Mouse (Mus musculus): ENCODE measurements at regions not wholly inside any gene's neighbourhood (a gene's known extent, or its start where the extent isn't known, plus 50 kb on each side); places are given as distances from the start of the nearest gene placed in this dataset.

GRCm38 (mm10) chr1:164631679-164632078, 164.8 kb upstream of the Dpt start:
- DNase-seq (ENCODE audit: low spot score in 2 of 2) = no peak

GRCm38 (mm10) chr1:164628840-164629239, 167.6 kb upstream of the Dpt start:
- no peak for DNase-seq (ENCODE audit: low spot score in 2 of 2)

- no peak for DNase-seq (ENCODE audit: low spot score in 2 of 2)
These were observed 164.8 kb upstream of the Atp1b1 start for GRCm38 (mm10) chr1:164622946-164623345.

- DNase-seq (ENCODE audit: low spot score in 2 of 2) = no peak
These were observed 164.3 kb upstream of the Atp1b1 start for GRCm38 (mm10) chr1:164622417-164622816.

DNA sequence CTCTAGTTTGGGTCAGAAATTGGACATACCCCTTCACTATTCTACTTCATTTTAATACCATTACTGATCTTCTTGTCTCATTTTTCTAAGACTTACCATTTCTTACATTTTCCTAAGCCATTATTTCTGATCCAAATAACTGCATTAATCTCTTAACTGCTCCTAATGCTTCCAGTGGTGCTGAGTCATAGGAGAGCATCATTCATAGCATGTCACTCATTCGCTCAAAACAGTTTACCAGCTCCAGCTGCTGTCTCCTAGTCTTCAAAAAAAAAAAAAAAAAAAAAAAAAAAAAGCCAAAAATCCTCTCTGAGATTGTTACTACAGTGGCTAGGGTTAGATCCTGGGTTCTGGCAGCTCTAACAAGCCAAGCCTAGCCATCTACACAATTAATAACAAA, 162.0 kb upstream of the Atp1b1 start:
- DNase-seq (ENCODE audit: low spot score in 2 of 2) = no peak

DNA sequence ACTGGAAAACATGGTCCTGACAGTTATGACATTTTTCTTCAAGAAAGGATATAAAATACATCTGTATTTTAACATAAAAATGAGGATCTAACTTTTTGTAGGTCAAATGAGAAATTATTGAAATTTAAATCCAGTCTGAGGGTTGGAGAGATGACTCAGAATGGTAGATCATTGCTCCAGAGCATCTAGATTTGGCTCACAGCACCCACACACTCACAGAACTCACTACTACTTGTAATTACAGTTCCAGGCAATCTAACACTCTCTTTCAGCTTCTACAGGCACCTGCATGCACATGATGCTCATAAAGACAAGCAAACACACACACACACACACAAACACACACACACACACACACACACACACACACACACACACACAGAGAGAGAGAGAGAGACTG, 159.7 kb upstream of the Atp1b1 start:
- no peak for DNase-seq (ENCODE audit: low spot score in 2 of 2)

- no peak for DNase-seq (ENCODE audit: low spot score in 2 of 2)
These were observed 148.9 kb upstream of the Atp1b1 start for GRCm38 (mm10) chr1:164607061-164607460.

DNA sequence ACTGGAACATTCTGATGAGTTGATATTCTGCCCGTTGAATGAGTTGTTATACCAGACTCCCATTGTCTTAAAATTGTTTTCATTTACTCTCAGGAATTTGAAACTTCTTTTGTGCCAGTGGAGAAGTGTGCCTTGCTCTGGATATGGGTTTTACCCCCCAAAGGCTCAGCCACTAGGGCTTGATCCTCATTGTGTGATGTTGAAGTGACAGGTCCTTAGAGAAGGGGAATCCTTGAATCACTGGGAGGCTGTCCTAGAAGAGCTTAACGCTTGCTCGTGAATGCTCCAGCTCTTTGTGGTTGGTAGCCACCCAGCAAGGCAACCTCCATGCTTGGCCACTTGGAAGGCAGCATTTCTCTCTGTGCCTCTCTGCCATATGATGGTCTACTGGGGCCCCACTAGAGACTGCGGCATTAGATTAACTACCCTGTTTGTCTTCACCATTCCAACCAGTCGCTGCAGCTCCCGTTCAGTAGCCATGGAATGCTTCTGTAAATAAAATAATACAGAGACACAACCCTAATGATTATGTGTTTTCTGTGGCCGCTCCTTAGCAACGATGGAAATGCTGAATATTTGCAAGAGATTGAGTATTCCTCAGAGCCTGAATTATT, 148.1 kb upstream of the Atp1b1 start:
- peak; percentile 28 to 47 for DNase-seq (ENCODE audit: low spot score in 2 of 2)

GRCm38 (mm10) chr1:164603433-164603832, 145.3 kb upstream of the Atp1b1 start:
- no peak for DNase-seq (ENCODE audit: low spot score in 2 of 2)

DNA sequence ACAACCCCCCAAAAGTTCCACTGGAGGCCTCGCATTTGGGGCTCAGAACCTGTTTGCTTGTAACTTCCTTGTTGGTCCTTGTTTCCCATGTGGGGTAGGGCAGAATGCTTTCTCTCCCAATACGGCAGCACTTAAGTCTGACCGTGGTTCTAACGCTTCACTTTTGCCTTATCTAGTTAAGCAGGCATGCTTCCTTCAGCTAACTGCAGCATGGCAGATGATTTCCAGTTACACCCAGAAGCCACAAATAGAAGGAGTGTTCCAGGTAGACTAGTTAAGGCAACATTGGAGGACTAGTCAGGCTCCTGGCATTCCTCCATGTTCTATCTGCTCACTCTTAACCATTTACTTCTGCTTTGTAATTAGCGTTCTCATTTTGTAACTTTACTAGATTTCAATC, 144.4 kb upstream of the Atp1b1 start:
- DNase-seq (ENCODE audit: low spot score in 2 of 2) = no peak

GRCm38 (mm10) chr1:164590205-164590613, 132.1 kb upstream of the Atp1b1 start:
- DNase-seq (ENCODE audit: low spot score in 2 of 2) = peak; percentile 13 to 68

DNA sequence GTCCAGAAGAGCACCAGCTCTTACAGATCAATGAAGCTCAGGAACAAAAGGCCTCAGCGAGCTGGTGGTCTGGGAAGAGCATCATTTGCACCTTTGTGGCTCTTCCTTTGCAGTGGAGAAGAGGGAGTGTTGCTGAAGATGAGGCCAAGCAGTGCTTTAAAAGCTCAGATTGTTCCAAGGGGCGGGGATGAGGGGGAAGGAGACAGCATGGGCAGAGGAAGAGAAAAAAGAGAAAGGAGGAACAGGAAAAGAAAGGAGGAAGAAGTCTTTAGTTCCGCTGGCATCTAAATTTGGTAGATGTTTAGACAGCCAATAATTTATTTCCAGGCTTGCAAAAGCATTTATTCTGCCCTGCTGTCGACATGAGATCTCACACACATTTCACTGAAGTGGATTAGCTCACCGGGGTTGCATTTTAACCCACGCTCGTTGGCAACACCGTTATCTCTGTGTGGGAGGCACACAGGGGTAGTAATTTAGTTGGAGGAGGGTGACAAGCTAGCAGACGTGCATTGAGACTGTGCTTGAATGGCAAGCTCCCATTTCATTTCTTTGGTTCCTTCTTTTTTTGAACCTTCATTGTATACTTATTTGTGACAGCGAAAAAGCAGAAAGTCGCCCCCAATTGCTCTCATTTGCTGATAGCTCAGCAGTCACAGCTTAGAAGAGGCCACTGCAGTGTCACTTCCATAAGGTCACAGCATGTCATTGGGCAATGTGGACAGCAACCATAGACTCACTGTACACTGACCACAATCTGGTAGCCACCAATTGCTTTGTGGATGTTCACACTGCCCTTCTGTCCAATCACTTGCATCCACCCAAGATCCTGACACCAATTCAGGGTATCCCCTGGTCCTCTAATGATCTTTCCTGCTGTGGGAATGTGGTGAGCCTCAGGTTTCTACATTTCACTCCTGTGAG, 128.2 kb upstream of the Atp1b1 start:
- peak; percentile 69 to 86 for DNase-seq (ENCODE audit: low spot score in 2 of 2)

- DNase-seq (ENCODE audit: low spot score in 2 of 2) = peak; percentile 58 to 79
These were observed 118.8 kb upstream of the Atp1b1 start for GRCm38 (mm10) chr1:164576856-164577489.

DNA sequence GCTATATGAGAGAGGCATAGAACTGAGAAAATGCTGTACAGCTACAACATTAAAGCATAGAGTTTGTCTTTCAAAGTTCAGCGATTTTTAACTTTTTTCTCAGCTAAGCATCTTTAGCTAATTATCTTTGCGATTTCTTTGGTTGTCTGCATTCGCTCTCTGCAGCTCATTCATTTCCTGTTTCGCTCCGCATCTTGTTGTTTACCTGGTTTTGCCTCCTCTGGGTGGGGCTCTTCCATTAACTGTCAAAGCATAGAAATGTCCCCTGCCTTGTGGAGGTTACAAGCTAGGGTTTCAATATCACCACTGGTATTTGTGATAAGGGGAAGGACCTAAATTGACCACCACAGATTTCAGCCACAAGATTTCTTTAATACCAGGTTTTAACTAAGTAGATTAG, 115.5 kb upstream of the Atp1b1 start:
- DNase-seq (ENCODE audit: low spot score in 2 of 2) = no peak

- DNase-seq (ENCODE audit: low spot score in 2 of 2) = no peak
These were observed 114.0 kb upstream of the Atp1b1 start for GRCm38 (mm10) chr1:164572183-164572582.

DNA sequence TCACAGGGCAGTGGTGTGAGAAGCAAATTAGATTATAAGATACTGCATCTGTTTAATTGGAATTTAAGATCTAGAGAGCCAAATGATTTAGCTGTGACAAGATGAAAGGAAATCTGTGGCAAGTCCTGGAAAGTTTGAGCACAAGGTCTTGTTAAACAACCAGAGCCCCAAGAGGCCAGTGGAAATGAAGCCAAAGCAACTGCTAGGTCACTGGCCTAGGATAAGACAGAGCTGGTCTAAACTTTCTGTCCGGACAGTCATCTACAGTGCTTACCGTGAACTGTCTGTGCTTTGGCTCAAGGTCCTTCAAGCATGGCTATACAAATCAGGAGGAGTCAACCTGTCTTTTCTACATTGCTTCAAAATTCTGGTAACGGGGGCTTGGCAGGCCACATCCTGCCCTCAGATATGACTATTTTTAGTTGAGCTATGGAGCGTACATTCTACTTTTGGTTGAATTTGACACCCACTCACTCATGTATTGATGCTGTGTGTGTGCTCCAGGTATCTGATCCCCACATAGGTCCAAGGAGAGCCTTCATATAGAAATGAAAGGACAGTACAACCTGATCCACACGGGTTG, 113.4 kb upstream of the Atp1b1 start:
- DNase-seq (ENCODE audit: low spot score in 2 of 2) = no peak

DNA sequence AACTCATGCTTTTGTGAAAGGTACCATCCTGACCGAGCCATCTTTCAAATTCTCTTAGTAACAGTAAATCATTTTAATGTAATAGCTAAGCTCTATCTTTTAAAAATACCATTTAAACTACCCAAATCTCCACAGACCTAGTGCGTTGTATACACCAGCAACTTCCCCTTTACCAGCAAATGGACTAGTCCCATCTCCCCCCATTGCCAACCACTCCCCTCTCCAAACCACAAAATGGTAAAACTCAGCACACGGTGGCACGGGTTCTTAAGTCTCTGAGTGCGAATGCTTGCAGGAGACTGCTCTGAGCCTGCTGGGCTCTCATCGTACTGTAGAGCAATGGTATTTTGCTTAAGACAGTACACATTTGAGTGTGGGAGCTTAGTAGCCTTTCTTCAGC, 106.7 kb upstream of the Atp1b1 start:
- no peak for DNase-seq (ENCODE audit: low spot score in 2 of 2)

DNA sequence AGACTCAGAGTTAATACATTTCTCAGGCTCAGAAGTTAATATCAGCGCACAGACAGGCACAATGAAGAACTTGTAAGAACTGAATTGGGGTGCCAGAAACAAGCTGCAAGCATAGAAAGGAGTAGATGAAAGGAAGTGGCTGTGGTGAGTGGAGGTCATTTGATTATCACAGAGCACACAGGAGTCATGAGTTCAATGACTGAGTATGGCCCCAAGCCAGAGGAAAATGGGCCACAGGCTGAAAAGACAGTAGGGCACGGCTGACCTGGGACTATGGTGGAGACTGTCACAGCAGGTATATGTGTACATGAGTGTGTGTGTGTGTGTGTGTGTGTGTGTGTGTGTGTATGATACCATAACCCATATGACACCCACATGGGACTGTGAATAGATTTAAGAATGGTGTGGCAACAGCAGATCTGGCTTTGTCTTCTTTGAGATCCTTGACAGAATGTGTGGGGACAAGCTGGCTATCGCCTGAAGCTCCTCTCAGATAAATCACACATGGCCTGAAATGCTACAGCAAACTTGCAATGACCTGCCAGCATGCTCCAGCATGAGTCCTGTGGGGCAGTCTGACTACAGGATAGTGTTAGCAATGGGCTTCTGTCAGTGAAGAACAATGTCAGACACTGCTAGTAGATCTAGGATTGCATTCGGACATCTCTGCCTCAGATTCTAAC, 101.5 kb upstream of the Atp1b1 start:
- DNase-seq (ENCODE audit: low spot score in 2 of 2) = no peak

DNA sequence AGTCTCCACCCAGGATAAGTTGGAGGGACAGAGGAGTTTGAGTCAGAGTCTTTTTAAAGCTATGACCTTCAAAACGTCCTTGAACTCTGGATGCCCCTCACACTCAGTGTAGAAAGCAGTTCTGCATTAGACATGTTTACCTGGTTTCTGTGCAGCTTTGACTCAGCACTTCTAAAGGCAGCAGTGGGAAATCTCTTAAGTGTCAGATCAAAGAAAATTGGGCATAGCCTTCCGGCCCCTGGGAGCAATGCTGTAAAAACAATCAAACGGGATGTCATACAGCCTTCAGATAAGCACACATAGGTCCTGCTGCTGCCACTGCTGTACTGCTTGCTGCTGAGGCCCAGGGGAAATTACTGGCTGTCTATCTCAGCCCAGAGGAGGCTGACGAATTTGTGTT, 94.5 kb upstream of the Atp1b1 start:
- DNase-seq (ENCODE audit: low spot score in 2 of 2) = no peak

DNA sequence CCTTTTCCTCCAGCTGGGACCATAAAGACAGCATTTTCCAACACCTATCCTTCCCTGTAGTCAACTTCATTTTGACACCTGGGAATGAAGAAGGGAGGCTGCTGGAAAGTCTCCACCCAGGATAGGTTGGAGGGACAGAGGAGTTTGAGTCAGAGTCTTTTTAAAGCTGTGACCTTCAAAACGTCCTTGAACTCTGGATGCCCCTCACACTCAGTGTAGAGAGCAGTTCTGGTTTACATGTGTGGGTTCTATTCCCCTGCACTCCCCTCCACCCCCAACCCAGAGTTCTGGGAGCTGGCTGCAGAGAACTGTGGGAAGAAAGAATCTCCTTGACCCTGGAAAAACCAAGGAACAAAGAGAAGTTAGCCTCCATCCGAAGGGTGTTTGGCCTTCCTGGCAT, 92.9 kb upstream of the Atp1b1 start:
- no peak for DNase-seq (ENCODE audit: low spot score in 2 of 2)

GRCm38 (mm10) chr1:164550596-164550995, 92.4 kb upstream of the Atp1b1 start:
- DNase-seq (ENCODE audit: low spot score in 2 of 2) = no peak
